Mouse (Mus musculus) large intestine, adult 2 months (tissue): Measurements from ENCODE around the gene Gm281. TPM values are rescaled to one million over a fixed set of nuclear protein-coding genes. Genes with fewer than 3 reads are reported as not detected.
"Not testable (repeated sequence)": the region's sequence is repeated elsewhere in the genome, so short reads cannot be mapped to it uniquely, and the experiment has no call there.

Experiments
- DNase-seq: peaks from one replicate; pipeline ENCODE4 v3.0.0-alpha.2; 2012; ENCODE audit warnings: low read depth, low spot score
- WGBS: fragments of 180-500 bp; shearing (Covaris S2); methylation state at CpG from one replicate; pipeline ENCODE4 v1.1.7; 2018; 5-methylcytosine and 5-hydroxymethylcytosine counted together
- polyA plus RNA-seq: library from polyadenylated mRNA; depleted of rRNA; stranded (reverse); fragments of >200 nt; gene quantifications from 2 replicates; pipeline ENCODE4 v1.2.3, GENCODE M21; 2012; rRNA removed

Gene Gm281
- not detected in 2 replicates for polyA plus RNA-seq

- no peak for DNase-seq
- WGBS, result 33% methylated on average over 1 of the region's 1 CpGs
These were observed at the start of gene Gm281 for GRCm38 (mm10) chr14:13914387-13915082. Gene Gm281 (minus strand): TSS chr14:13914478.

GRCm38 (mm10) chr14:13963527-13963926, 49.2 kb upstream of the Gm281 start:
- no peak for DNase-seq
- WGBS, result 61% methylated on average over 1 of the region's 1 CpGs

- DNase-seq, result no peak
- 44% methylated on average over 6 of the region's 6 CpGs for WGBS
These were observed 48.2 kb upstream of the Gm281 start for GRCm38 (mm10) chr14:13962476-13962875.

GRCm38 (mm10) chr14:13961401-13962112, 47.3 kb upstream of the Gm281 start, which contains the start of the genes Atxn7 and Thoc7:
Gene Atxn7 (plus strand): TSS chr14:13961440.
Gene Thoc7 (minus strand): TSS chr14:13961852.
- WGBS, result 2% methylated on average over 56 of the region's 56 CpGs
- DNase-seq, result no peak

DNA sequence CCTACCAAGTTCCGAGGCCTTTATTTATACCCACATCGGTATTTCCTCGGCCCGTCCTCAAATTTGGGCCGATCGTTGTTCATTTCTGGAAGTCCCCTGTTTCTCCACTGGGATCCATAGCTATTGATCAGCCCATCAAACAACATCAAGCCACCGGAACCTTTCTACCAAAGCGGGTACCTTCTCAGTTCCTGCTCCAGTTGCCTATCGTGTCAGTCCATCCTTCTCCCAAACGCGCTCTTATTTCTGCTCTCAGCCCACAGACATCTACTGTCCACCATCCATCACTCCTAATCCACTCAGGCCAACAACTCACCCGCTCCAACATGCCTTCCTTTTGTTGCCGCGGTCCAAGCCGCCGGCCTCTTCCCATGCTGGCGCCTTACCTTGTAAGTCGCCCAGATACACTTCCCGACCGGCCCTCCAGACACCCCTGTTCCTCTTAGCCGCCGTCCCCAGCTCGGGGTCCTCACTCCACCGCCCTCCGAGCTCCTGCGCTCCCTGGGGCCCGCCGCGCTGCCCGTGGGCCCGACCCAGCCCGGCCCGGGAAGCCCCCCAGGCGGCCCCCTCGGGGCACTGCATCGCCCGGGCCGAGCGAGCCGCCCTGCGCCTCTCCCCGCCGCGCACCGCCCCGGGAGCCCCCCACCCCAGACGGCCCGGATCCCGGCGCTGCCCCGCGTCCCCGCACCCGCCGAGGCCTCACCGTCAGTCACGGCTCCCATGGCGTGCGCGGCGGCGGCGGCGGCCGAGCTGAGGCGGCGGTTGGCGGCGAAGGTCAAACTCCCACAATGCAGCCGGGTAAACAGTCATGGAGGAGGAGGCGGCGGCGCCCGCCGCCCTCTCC, 46.4 kb upstream of the Gm281 start:
- WGBS, result under 1% methylated on average over 70 of the region's 75 CpGs
- no peak for DNase-seq

GRCm38 (mm10) chr14:13960079-13960478, 45.8 kb upstream of the Gm281 start:
- 2% methylated on average over 9 of the region's 9 CpGs for WGBS
- DNase-seq, result no peak

DNA sequence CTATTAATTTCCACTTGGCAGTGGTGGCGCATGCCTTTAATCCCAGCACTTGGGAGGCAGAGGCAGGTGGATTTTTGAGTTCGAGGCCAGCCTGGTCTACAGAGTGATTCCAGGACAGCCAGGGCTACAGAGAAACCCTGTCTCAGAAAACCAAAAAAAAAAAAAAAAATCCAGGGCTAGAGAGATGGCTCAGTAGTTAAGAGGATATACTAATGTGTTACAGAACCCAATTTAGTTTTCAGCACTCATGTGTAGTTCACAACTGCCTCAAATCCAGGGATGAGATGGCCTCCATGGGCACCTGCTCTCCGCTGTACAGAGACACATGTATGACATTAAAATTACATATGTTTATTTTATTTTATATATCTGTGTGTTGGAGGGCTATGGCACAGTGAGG, 37.9 kb upstream of the Gm281 start:
- 94% methylated on average over 3 of the region's 3 CpGs for WGBS

GRCm38 (mm10) chr14:13950401-13950800, 36.1 kb upstream of the Gm281 start:
- no peak for DNase-seq

More for the DNA sequence above, 37.9 kb upstream of the Gm281 start:
- DNase-seq, result not testable (repeated sequence)

DNA sequence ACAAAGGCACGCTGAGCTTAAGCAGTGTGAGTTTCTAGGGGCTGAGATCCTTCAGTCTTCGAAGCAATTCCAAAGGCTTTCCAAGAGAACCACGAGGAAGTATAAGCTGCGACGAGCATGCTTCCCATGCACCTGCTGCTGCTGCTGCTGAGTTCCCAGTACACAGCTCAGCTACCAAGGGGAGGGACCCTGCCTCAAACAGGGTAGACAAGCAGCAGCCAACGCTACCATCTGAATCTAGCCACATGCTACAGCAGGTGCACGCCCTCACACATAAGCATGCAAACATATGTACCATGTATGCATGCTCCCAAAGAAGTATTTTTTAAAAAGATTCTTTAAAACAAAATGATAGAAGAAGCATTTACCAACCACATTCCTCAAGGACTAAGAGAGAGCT, 34.1 kb upstream of the Gm281 start:
- DNase-seq, result no peak
- WGBS, result 91% methylated on average over 7 of the region's 7 CpGs

DNA sequence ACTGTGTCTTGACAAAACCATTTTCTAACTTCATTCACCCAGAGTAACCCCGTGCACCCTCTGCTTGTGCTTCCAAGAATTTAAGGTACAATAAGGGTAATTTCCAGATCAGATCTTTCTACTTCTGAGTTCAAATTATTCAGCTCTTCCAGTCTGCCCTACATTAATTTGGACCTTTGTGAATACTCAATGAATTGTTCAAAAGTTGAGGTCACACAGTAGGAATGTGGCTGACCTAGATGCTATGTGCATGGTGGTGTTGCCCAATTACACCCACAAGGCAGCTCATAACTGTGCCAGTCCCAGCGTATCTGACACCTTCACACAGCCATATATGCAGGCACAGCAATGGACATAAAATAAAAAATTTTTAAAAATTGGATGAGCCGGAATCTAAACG, 30.4 kb upstream of the Gm281 start:
- 91% methylated on average over 4 of the region's 4 CpGs for WGBS
- no peak for DNase-seq

DNA sequence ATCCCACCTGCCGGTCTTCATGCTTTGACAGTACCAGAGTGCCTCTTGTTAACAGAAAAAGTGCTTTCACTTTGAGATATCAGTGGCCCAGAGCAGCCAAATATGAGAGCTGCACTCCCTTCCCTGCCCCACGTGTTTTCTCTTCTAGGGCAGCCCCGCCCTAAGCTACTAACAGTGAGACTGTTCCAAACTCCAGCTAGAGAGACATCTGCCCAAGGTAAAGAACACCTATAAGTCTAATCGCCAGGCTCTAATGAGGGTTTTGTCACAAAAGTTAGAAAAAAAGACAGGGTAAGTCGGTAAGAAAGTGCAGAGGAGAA, 19.7 kb upstream of the Gm281 start:
- DNase-seq, result no peak
- 31% methylated on average over 5 of the region's 5 CpGs for WGBS

- DNase-seq, result no peak
- WGBS, result 36% methylated on average over 31 of the region's 31 CpGs
These were observed 19.2 kb upstream of the Gm281 start for GRCm38 (mm10) chr14:13933290-13934051.

DNA sequence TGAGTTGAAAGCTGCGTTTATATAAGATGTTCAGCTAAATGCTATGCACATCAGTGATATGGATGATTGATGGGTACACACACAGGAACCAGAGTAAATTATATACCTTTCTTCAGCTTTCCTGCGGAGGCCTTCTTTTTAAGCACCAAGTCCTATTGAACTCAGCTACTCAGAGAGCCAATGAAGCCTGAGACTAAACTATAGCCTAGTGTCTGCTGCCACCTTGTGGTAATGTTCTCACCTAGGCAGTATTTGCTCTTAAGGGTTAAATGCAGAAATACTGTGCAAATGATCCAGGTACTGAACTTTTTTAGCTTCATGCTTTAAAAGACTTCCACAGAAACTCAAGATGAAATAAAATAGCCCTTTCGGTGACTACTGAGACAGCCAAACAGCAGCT, 3.4 kb upstream of the Gm281 start:
- peak; percentile 36 for DNase-seq
- 35% methylated on average over 3 of the region's 3 CpGs for WGBS

- no peak for DNase-seq
- 80% methylated on average over 10 of the region's 10 CpGs for WGBS
These were observed 2.9 kb upstream of the Gm281 start for GRCm38 (mm10) chr14:13917208-13917607.

- DNase-seq, result no peak
- WGBS, result 41% methylated on average over 4 of the region's 4 CpGs
These were observed 929 bp upstream of the Gm281 start for GRCm38 (mm10) chr14:13915207-13915606.

DNA sequence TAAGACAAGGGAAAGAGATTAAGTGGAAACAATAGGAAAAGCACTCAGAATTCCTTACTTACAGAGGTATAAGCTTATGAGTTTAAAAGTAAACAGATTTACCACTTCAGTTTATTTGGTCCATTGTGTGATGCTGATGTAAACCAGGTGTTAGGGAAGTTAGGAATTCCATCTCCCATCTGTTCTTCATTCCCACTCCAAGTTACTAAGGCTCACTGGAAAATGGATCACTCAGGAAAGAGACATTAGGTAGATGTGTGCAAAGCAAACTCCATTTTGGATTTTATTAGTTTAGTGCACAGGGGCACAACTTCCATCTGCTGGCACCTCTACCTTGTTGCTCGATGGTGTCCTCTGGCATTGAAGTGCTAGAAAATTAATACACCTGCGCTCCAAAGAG, 4.1 kb downstream of the Gm281 start:
- no peak for DNase-seq
- 78% methylated on average over 2 of the region's 2 CpGs for WGBS

DNA sequence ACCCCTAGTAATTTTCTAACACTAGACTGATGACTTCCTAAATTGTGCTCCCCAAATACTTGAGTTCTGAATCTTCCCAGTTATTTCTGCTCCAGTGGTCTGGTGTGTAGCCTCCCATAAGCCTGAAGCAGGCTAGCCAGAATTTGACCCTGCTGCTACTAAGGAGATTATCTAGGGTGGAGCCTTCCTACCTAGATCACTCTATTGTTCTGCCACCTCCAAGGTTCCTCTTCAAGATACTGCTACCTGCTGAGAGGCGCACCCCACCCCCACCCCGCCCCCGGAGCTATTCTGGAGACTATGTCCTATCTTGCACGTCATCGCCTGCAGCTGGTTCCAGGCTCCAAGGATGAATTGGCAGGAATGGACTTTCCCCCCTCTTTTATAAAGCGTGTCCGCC, 7.1 kb downstream of the Gm281 start:
- WGBS, result 89% methylated on average over 7 of the region's 7 CpGs
- no peak for DNase-seq

GRCm38 (mm10) chr14:13906461-13906860, 7.8 kb downstream of the Gm281 start:
- 91% methylated on average over 1 of the region's 1 CpGs for WGBS

DNA sequence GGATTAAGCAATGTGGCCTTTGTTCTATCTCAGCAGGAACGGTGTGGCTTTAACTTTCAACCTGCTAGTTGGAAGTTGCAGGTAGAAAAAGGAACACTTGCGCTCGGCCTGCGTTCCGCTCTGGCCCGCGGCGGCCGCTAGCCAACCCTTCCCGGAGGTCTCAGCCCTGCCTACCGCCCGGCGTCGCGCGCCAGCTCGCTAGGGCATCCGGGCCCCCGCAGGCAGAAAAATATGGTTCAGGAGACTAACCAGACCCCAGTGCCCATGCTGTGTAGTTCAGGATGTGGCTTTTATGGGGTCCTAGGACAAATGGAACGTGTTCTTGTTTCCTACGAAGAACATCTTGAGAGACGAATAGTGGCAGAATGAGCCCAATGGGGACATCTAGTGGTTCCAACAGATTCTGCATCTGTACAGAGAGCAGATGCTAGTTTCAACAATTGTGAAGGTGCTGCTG, 12.6 kb downstream of the Gm281 start:
- WGBS, result 1% methylated on average over 22 of the region's 22 CpGs
- DNase-seq, result peak; percentile 21

More at GRCm38 (mm10) chr14:13906461-13906860, 7.8 kb downstream of the Gm281 start:
- DNase-seq, result no peak

DNA sequence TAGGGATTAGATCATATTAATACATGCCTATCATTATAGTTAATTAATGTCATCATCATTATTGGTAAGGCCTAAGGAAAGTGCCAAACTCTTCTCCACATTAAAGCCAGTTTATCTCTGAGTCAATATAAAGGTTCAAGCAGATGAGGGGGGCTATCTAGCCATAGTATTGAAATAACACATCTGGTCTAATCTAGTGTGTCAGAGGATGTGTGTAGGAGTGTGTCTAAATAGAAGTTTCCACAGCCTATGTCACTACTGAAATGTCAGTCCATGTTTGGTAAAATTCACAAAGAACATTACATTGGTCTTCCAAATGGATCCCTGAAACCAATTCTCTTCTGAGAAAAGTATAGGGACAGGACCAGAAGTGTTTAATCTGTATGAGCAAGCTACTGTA, 19.1 kb downstream of the Gm281 start:
- no peak for DNase-seq
